Mouse (Mus musculus): ENCODE results near the gene Nol3.

Gene Nol3

DNA sequence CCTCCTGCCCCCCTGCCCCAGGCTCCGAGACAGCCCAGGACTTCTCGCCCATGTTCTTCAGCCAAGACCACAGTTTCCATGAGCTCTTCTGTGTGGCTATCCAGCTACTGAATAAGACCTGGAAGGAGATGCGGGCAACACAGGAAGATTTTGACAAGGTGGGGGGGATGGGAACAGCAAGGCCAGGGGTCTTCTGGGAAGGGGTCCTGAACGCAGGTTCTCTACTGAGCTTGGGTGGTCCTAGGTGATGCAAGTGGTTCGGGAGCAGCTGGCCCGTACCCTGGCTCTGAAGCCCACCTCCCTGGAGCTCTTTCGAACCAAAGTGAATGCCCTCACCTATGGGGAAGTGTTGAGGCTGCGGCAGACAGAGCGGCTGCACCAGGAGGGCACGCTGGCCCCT is 32.5 kb downstream of the Nol3 start:
- no peak for DNase-seq (ENCODE audit: low read depth, low spot score)

DNA sequence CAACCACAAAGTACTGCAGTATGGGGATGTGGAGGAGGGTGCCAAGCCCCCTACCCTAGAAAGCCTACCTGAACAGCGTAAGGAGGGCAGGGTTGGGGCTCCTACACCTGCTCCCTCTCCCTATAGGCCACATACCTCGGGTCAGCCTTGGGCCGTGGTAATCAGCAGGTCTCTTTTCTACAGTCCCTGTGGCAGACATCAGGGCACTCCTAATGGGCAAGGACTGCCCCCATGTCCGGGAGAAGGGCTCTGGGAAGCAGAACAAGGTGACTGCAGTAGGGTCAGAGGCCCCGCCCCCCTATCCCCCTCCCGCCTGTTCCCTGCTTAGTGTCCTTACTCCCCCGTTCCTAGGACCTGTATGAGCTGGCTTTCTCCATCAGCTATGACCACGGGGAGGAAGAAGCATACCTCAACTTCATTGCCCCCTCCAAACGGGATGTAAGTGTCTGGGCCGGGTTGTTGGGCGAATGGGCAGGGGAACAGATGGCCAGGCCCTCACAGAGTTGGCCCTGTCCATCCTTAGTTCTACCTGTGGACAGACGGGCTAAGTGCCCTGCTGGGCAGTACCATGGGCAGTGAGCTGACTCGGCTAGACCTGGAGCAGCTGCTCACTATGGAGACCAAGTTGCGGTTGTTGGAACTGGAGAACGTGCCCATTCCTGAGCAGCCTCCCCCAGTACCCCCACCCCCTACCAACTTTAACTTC is 33.4 kb downstream of the Nol3 start:
- no peak for DNase-seq (ENCODE audit: low read depth, low spot score)

DNA sequence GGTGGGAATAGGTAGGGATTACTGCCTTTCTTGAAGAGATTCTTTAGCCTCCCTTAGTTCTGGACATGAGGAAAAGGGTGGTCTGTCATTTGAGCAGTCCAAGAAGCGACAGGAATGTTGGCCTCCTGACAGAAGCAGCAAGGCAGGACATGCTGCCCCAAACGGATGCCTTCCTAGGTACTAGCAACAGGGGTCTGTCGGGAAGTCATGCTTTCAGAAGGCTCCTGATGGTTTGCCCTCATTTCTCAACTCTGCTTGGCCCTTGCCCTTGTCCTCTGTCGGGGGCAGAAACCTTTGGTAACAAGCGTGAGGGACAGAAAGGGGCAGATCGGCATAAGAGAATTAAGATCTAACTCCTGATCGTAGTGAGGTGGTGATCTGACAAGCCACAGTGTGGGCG is 34.2 kb downstream of the Nol3 start:
- DNase-seq (ENCODE audit: low read depth, low spot score), result no peak

DNA sequence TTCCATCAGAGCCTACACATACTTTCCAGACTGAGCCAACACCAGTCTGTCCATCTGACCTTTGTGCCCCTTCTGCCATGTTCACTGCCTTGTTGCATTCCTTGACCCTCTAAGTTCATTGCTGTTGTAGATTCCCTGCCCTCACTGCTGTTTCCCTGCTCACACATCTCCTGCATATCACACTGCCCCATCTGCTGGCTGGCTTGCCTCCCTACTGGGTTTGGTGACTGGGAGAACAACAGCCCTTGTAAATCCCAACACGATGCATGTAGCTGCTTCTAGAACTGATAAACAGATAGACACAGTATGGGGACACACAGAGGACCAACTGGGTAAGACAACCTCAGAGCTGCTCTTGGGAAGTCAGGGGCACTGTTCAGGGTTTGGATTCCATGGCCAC is 35.8 kb downstream of the Nol3 start:
- DNase-seq (ENCODE audit: low read depth, low spot score), result no peak

DNA sequence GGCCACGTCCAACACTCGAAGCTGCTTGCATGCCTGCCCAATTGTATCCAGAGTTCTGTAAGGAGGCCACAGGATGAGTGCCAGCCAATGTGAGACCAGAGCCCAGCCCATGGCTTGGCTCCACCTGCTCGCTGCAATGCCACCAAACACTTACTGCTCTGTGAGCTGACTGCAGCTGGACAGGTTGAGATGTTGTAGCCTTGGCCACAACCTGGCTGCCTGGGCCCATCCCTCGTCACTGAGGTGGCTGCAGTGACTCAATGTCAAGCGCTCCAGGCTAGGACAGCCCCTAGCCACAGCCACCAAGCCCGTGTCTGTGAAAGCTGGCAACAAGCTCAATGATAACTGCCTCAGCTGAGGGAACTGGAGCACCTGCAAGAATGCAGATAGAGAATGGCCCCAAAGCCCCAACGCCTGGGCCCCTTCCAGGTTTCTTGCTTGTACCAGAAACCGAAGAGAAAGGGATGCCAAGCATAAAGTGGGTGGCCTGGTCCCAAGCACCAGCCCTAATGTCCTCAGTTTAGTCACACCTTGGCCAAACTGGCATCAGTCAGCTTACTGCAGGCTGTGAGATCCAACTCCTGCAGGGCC is 37.0 kb downstream of the Nol3 start:
- no peak for DNase-seq (ENCODE audit: low read depth, low spot score)

DNA sequence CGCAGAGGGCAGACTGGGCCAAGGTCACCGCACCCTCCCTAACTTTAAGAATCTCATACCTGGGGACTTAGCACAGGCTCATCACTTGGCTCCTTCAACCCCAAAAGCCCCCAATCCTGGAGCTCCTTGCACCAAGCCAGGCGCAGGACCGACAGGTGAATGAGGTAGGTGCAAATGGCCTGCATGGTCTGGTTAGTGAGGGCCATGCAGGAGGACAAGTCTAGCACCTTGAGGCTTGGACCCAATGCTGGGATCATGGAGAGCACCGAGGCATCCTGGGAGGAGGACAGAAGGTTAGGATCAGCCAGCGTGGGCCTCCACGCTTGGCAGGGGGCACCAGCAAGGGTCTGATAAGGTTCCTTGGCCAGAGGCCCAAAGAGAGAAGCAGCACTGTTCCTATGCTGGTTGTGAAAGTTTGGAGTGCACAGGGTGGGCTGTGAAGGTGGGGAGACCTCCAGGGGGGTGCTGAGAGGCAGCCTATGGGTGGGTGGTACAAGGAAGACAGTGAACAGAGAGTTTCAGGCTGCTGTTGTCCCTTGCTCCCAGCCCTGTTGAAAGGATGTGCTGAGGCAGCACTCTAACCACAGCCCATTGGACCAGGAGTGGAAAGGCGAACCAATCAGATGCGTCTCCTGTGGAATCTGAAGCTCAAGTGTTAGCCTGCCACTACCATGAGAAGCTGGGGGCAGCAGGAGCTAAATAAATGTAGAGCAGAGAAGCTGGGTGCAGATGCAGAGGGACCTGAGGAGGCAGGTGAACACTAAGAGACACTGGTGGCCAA is 37.9 kb downstream of the Nol3 start:
- DNase-seq (ENCODE audit: low read depth, low spot score), result no peak

DNA sequence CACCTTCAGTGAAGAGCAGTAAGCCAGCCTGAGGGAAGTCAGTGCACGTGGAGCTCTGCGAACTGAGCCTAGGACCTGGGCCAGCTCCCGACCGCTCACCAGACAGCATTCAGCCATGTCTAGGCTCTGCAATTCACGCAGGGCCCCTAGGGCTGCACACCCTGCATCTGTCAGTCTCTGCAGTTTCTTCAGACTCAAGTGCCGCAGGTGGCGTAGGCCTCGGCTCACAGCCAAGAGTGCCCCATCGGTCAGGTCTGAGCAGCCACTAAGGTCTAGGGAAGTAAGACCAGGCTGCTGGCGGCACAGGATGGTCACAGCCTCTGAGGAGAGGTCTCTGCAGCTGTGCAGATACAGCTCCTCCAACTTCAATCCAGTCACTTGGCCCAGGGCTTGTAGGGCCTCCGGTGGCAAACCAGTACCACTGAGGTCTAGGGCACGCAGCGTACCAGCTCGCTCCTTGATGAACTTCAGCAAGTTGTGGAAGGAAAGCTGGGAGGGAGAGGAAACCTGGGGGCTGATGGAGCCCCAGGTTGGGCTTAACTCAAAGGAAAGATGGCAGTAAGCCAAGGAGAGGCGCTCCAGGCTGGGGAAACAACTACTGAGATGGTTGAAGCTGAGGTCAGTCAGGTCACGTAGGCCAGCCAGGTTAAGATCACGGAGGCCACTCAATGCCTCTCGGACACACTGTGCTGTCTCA is 39.3 kb downstream of the Nol3 start:
- DNase-seq (ENCODE audit: low read depth, low spot score), result no peak

DNA sequence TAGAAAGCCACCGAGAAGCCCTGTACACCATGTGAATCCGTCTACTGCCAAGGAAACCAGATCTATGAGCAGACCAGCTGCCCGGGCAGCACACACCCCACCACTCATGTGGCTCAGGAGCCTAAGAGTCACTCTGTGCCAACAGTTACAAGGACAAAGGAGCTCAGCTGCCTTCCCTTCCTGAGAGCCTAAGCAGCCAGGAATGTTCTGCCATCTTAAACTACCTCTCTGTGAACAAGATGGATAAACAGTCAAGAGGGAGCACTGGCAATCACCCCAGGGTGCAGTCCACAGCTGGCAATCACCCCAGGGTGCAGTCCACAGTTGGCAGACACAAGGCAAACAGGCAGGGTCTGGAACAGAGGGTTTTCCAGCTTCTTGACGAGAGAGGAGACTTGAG is 42.0 kb downstream of the Nol3 start:
- no peak for DNase-seq (ENCODE audit: low read depth, low spot score)

DNA sequence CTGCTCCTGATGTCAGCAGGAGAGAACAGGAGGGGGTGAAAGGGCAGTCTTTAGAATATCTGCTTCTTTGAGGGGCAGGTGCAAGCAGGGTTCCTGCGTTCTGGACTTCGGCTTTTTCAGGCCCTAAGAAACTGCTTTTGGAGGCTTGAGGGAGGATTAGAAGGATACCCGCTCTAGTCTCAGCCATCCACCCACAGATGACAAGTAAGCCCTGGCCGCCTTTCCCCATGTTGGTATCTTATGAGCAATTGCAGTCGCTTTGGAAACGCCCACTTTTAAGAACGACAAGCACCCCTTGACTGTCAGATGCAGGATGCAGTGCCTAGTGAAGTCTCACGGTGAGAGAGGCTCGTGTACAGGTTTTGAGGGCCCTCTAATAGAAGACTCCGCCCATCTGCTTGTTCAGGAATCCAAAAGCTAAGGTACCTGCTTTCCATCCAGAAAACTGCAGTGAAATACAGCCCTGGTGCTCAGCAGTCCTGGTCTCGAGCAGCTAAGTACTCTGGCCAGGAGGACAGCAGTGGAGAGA is 42.8 kb downstream of the Nol3 start:
- DNase-seq (ENCODE audit: low read depth, low spot score), result no peak

DNA sequence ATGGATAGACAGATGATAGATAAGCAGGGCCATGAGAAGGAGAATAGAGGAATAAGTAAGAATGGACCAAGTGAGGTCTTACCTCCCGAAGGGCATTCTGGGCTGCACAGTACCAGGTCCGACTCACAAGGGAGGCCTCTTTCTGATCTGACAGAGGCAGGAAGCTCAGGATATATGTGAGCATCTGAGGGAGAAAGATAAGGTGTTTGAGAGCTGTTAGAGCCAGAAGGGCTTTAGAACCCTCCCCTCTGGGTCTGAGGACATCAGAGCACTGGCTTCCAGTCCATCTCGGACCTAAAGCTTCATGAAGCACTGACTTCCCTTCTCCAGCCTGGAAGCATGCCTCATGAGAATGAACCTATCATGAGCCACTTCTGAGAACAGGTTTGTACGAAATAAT is 47.2 kb downstream of the Nol3 start:
- no peak for DNase-seq (ENCODE audit: low read depth, low spot score)

DNA sequence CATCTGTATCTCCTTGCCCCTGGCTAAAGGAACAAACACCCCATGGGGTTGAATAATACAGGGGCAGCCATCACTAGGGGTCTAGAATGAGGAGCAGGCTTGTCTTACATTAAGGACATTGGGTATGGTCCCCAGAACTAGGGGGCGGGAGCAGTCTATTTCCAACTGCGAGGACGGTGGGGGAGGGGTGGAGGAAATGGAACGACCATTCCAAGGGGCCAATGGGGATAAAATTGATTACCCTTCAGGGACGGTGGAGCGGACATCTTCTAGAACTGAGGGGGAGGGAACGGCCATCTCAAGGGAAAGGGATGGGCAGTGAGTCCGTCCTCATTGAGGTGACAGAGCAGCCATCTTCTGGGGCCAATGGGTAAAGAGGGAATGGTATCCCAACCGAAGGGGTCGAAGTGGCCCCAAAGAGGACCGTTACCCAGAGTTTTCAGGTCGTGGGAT is 49.7 kb downstream of the Nol3 start:
- no peak for DNase-seq (ENCODE audit: low read depth, low spot score)

DNA sequence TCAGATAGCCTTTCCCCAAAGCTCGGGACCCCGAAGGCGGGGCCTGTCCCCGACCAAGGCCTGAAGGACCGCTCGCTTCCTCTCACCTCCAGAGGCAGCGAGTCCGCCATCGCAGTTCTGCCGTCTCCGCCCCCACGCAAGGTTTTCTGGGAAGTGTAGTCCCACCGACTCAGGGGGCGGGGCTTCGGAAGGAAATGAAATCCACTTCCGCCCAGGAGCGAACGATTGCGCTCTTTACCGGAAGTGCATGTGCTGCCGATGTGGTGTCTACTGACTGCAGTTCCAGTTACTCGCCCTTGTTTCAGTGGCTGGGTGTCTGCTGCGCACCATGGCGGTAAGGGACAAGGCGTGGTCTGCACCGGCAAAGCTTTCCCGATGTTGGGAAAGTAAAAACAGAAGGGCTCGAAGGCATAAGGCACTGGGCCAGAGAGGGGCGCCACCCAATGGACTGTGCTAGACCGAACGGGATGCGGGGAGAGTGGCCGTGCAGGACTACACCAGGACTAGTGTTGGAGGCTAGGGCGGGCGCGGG is 50.3 kb downstream of the Nol3 start, which contains the start of the genes Lrrc29 and Tmem208:
TSS of gene Lrrc29 (minus strand) at position 138 of the 532 bp plus-strand sequence.
TSS of gene Tmem208 (plus strand) at position 214 of the 532 bp plus-strand sequence.
- peak; percentile 90 for DNase-seq (ENCODE audit: low read depth, low spot score)

DNA sequence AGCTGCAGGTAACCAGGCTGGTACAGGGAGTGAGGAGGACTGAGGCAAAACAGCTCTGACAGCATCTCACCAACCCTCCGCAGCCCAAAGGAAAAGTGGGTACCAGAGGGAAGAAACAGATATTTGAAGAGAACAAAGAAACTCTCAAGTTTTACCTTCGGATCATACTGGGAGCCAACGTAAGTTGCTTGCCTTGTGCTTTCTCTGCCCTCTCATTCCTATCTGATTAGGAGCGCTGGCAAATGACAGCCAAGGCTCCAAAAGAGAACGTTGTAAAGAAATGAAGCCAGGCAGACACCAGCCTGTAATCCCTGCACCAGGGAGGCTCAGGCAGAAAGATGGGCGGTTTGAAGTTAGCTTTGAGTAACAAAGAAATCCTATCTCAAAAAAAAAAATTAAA is 51.0 kb downstream of the Nol3 start:
- DNase-seq (ENCODE audit: low read depth, low spot score), result no peak

DNA sequence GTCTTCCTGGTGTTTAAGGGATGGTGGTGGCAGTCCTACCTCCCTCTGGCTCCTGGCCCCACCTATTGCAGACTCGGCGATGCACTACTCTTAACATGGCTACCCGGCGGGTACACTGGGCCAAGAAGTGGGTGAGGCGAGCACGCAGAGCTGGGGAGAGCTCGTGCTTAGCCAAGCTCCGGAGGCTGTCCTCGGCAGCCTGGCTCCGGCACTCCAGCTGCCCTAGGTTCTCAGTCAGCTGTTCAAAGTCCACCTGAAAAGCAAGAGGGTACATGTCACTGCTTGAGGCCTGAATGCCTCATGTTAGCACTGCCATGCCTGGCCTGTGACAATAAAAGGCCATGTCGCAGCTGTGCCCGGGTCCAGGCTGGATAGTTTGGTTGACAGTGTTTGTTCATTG is 54.4 kb downstream of the Nol3 start:
- no peak for DNase-seq (ENCODE audit: low read depth, low spot score)

DNA sequence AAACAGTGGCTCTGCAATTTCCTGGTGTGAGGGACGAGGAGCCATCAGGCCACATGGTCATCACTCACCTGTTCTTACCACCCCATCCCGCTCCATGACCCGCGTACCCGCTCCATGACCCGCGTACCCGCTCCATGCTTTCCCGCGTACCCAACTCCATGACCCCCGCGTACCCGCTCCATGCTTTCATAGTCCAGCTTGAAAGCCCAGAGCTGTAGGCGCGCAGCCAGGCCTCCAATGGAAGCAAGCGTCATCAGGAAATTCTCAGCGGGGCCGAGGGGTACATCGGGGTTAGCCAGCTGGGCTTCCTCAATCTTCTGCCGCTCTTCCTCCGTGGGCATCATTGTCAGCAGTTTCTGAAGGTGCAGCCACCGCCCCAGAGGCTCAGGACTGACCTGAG is 55.5 kb downstream of the Nol3 start:
- no peak for DNase-seq (ENCODE audit: low read depth, low spot score)

Measured in retina, postnatal 7 days (tissue).